Mouse (Mus musculus): Measurements from ENCODE around the gene Nav2. TPM values are rescaled to one million over a fixed set of nuclear protein-coding genes. Genes with fewer than 3 reads are reported as not detected.

Gene Nav2
- polyA plus RNA-seq, 1 experiment from 2014 or later, result 10.1 TPM

- Histone ChIP-seq H3K9me3 (replicated peaks; ENCODE audit: low read length) (no peaks in the 10 kb centered on the region), H3K27ac (no peak overlapping the region), H3K4me1 (replicated peaks; ENCODE audit: insufficient read depth, low read length) (no peaks in the 10 kb centered on the region), H3K4me3 (replicated peaks; ENCODE audit: low read depth, low read length) (no peak overlapping the region), H3K27me3 (ENCODE audit: insufficient read depth, low read length) (no peaks in the 10 kb centered on the region), H3K9ac (ENCODE audit: low read depth, low read length) (no peak overlapping the region), H3K36me3 (ENCODE audit: insufficient read depth, low read length) (no peaks in the 10 kb centered on the region), H3K4me2 (ENCODE audit: low read length) (no peak overlapping the region)
- TF ChIP-seq CTCF (IDR thresholded peaks at IDR 0.05; ENCODE audit: low read depth), result no peak
- 76% methylated on average over 8 of the region's 8 CpGs for WGBS
- no peak for ATAC-seq (replicated peaks; ENCODE audit: low FRiP score, low read depth)
- DNase-seq (ENCODE audit: low spot score), result no peak
Observed at GRCm38 (mm10) chr7:49128224-49128623, 219.7 kb downstream of the Nav2 start.

DNA sequence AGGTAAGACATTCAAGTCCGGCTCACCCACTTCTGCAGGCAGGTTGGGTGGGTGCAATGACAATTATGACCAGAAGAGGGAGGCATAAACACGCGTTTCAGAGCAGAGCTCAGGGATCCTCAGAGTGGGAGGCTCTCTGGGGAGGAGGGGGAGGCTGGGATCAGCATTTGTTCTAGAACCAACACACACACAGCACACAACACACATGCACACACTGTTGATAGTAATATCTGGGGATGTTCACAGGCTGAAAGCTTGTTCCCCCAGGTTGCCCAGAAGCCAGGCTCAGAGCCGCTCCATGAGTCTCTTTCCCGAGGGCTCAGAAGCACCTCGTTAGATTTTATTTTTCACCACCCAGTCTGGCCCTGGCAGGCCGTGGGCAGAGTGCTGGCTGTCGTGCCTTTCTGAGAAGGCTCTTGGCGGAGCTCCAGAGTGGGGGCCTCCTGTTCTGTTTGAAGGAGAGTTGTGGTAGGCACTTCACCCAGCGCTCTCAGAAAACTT lies 224.4 kb downstream of the Nav2 start:
- peak; percentile 94 for TF ChIP-seq CTCF (IDR thresholded peaks at IDR 0.05; ENCODE audit: low read depth)
- H3K27ac ChIP-seq, result no peak overlapping the region
- DNase-seq (ENCODE audit: low spot score), result peak; percentile 84
- no peak overlapping the region for H3K4me3 ChIP-seq (replicated peaks; ENCODE audit: low read depth, low read length)
- H3K27me3 ChIP-seq (ENCODE audit: insufficient read depth, low read length), result no peaks in the 10 kb centered on the region
- H3K4me2 ChIP-seq (ENCODE audit: low read length), result no peak overlapping the region
- no peaks in the 10 kb centered on the region for H3K4me1 ChIP-seq (replicated peaks; ENCODE audit: insufficient read depth, low read length)
- 28% methylated on average over 10 of the region's 10 CpGs for WGBS
- H3K9me3 ChIP-seq (replicated peaks; ENCODE audit: low read length), result no peaks in the 10 kb centered on the region
- no peaks in the 10 kb centered on the region for H3K36me3 ChIP-seq (ENCODE audit: insufficient read depth, low read length)
- ATAC-seq (replicated peaks; ENCODE audit: low FRiP score, low read depth), result peak; percentile 55; the same call in 1 of the 2 replicates
- H3K9ac ChIP-seq (ENCODE audit: low read depth, low read length), result no peak overlapping the region

GRCm38 (mm10) chr7:49134396-49134795 lies 225.9 kb downstream of the Nav2 start:
- Histone ChIP-seq H3K9me3 (replicated peaks; ENCODE audit: low read length) (no peaks in the 10 kb centered on the region), H3K36me3 (ENCODE audit: insufficient read depth, low read length) (no peaks in the 10 kb centered on the region), H3K4me3 (replicated peaks; ENCODE audit: low read depth, low read length) (no peak overlapping the region), H3K4me2 (ENCODE audit: low read length) (no peak overlapping the region), H3K9ac (ENCODE audit: low read depth, low read length) (no peak overlapping the region), H3K27me3 (ENCODE audit: insufficient read depth, low read length) (no peaks in the 10 kb centered on the region), H3K27ac (no peak overlapping the region), H3K4me1 (replicated peaks; ENCODE audit: insufficient read depth, low read length) (no peaks in the 10 kb centered on the region)
- no peak for ATAC-seq (replicated peaks; ENCODE audit: low FRiP score, low read depth)
- no peak for TF ChIP-seq CTCF (IDR thresholded peaks at IDR 0.05; ENCODE audit: low read depth)
- 78% methylated on average over 5 of the region's 5 CpGs for WGBS
- DNase-seq (ENCODE audit: low spot score), result no peak

GRCm38 (mm10) chr7:49139762-49140161 lies 231.2 kb downstream of the Nav2 start:
- Histone ChIP-seq H3K9ac (ENCODE audit: low read depth, low read length) (no peak overlapping the region), H3K4me2 (ENCODE audit: low read length) (no peak overlapping the region), H3K9me3 (replicated peaks; ENCODE audit: low read length) (no peaks in the 10 kb centered on the region), H3K4me3 (replicated peaks; ENCODE audit: low read depth, low read length) (no peak overlapping the region), H3K27me3 (ENCODE audit: insufficient read depth, low read length) (no peaks in the 10 kb centered on the region), H3K27ac (no peak overlapping the region), H3K4me1 (replicated peaks; ENCODE audit: insufficient read depth, low read length) (no peaks in the 10 kb centered on the region), H3K36me3 (ENCODE audit: insufficient read depth, low read length) (no peaks in the 10 kb centered on the region)
- DNase-seq (ENCODE audit: low spot score), result no peak
- TF ChIP-seq CTCF (IDR thresholded peaks at IDR 0.05; ENCODE audit: low read depth), result no peak
- WGBS, result 67% methylated on average over 2 of the region's 2 CpGs
- no peak for ATAC-seq (replicated peaks; ENCODE audit: low FRiP score, low read depth)

DNA sequence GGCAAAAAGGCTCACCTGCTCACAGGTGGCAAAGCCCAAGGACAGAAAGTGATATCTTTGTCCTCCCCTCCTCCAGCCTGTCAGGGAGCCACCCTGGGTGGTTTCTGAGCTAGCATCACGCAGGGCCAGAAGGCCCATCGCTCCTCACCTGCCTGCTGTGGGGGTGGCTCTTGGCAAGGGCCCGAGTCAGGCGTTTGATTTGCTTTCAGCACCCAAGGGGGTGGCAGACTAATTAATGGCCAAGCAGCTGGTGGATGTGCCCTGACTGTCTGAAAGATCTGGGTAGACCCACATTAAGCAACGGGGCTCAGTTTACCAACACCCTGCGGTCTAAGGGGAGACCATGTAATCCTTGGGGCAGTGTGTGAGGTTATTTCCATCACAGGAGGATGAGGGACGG lies 235.4 kb downstream of the Nav2 start:
- H3K27ac ChIP-seq, result no peak overlapping the region
- no peaks in the 10 kb centered on the region for H3K27me3 ChIP-seq (ENCODE audit: insufficient read depth, low read length)
- no peak for TF ChIP-seq CTCF (IDR thresholded peaks at IDR 0.05; ENCODE audit: low read depth)
- H3K4me2 ChIP-seq (ENCODE audit: low read length), result no peak overlapping the region
- no peak overlapping the region for H3K9ac ChIP-seq (ENCODE audit: low read depth, low read length)
- 0 out of 2 replicates have a peak, but pooled peaks cover 8% of the 10 kb centered on the region for H3K4me1 ChIP-seq (replicated peaks; ENCODE audit: insufficient read depth, low read length)
- H3K9me3 ChIP-seq (replicated peaks; ENCODE audit: low read length), result no peaks in the 10 kb centered on the region
- WGBS, result 82% methylated on average over 7 of the region's 7 CpGs
- H3K4me3 ChIP-seq (replicated peaks; ENCODE audit: low read depth, low read length), result no peak overlapping the region
- no peaks in the 10 kb centered on the region for H3K36me3 ChIP-seq (ENCODE audit: insufficient read depth, low read length)
- no peak for DNase-seq (ENCODE audit: low spot score)
- ATAC-seq (replicated peaks; ENCODE audit: low FRiP score, low read depth), result no peak

- Histone ChIP-seq H3K36me3 (ENCODE audit: insufficient read depth, low read length) (no peaks in the 10 kb centered on the region), H3K27me3 (ENCODE audit: insufficient read depth, low read length) (no peaks in the 10 kb centered on the region), H3K27ac (no peak overlapping the region), H3K4me2 (ENCODE audit: low read length) (no peak overlapping the region), H3K9me3 (replicated peaks; ENCODE audit: low read length) (no peaks in the 10 kb centered on the region), H3K4me1 (replicated peaks; ENCODE audit: insufficient read depth, low read length) (0 out of 2 replicates have a peak, but pooled peaks cover 8% of the 10 kb centered on the region), H3K4me3 (replicated peaks; ENCODE audit: low read depth, low read length) (no peak overlapping the region), H3K9ac (ENCODE audit: low read depth, low read length) (no peak overlapping the region)
- ATAC-seq (replicated peaks; ENCODE audit: low FRiP score, low read depth) (no peak), DNase-seq (ENCODE audit: low spot score) (no peak)
- WGBS, result 62% methylated on average over 22 of the region's 22 CpGs
- no peak for TF ChIP-seq CTCF (IDR thresholded peaks at IDR 0.05; ENCODE audit: low read depth)
Observed at GRCm38 (mm10) chr7:49145749-49146670, 237.5 kb downstream of the Nav2 start.
